ENCODE assay signal across 22 mouse cellular contexts in genomic region chr6:139596433-139596832, GRCm38 (mm10). TPM values are rescaled to one million over a fixed set of nuclear protein-coding genes. Genes with fewer than 3 reads are reported as not detected.
A peak's percentile ranks its signal among the peaks of the same experiment; 100 is the strongest.
DNase-seq lines count a peak whose midpoint lies in the region; ATAC-seq and TF ChIP-seq lines count a peak whose summit lies in the region.
"Had no signal": no experiment of that assay in that cellular context is flagged by ENCODE, and none has a peak within 500 bp of the region (broad histone marks: within the 10 kb centered on the region; RNA-seq: fewer than 3 reads in every experiment).

No protein-coding gene starts in this region.

- H3K27me3 ChIP-seq in midbrain, embryonic 16.5 days (ENCODE audit: control insufficient read depth, insufficient read depth, low read depth, low read length) = no peaks in the 10 kb centered on the region
- no peaks in the 10 kb centered on the region for H3K27me3 ChIP-seq in midbrain, embryonic 10.5 days (ENCODE audit: low read depth, poor library complexity, severe bottlenecking)
- H3K27me3 ChIP-seq: embryonic facial prominence, embryonic 12.5 days; limb, embryonic 15.5 days had no signal

- H3K4me2 ChIP-seq in midbrain, embryonic 16.5 days (ENCODE audit: low read length) = no peak overlapping the region
- H3K4me2 ChIP-seq: embryonic facial prominence, embryonic 12.5 days; hindbrain, embryonic 14.5 days; limb, embryonic 15.5 days had no signal

- H3K9ac ChIP-seq in midbrain, embryonic 16.5 days (ENCODE audit: low read depth, low read length) = no peak overlapping the region
- H3K9ac ChIP-seq: embryonic facial prominence, embryonic 12.5 days; hindbrain, embryonic 14.5 days; limb, embryonic 15.5 days had no signal

- peak; percentile 67 for TF ChIP-seq CTCF in layer of hippocampus, adult 2 months (conservative IDR thresholded peaks at IDR 0.05)

- H3K9me3 ChIP-seq in midbrain, embryonic 16.5 days (replicated peaks; ENCODE audit: control insufficient read depth, low read length, poor library complexity, severe bottlenecking) = no peaks in the 10 kb centered on the region
- H3K9me3 ChIP-seq in midbrain, embryonic 10.5 days (replicated peaks) = no peaks in the 10 kb centered on the region
- H3K9me3 ChIP-seq: embryonic facial prominence, embryonic 12.5 days; limb, embryonic 15.5 days had no signal

- no peaks in the 10 kb centered on the region for H3K4me1 ChIP-seq in midbrain, embryonic 16.5 days (ENCODE audit: control insufficient read depth, insufficient read depth, low read length)
- H3K4me1 ChIP-seq in midbrain, embryonic 10.5 days = peaks cover 13% of the 10 kb centered on the region
- H3K4me1 ChIP-seq: embryonic facial prominence, embryonic 12.5 days; limb, embryonic 15.5 days had no signal

- WGBS in midbrain, embryonic 16.5 days = 45% methylated on average over 2 of the region's 2 CpGs
- 48% methylated on average over 2 of the region's 2 CpGs for WGBS in midbrain, embryonic 10.5 days

- no peak overlapping the region for H3K4me3 ChIP-seq in layer of hippocampus, adult 2 months
- no peak overlapping the region for H3K4me3 ChIP-seq in midbrain, embryonic 16.5 days (ENCODE audit: low read depth, low read length)
- no peak overlapping the region for H3K4me3 ChIP-seq in midbrain, embryonic 10.5 days
- H3K4me3 ChIP-seq: embryonic facial prominence, embryonic 12.5 days; limb, embryonic 15.5 days had no signal

- H3K36me3 ChIP-seq in midbrain, embryonic 16.5 days (ENCODE audit: control insufficient read depth, insufficient read depth, low read length) = no peaks in the 10 kb centered on the region
- no peaks in the 10 kb centered on the region for H3K36me3 ChIP-seq in midbrain, embryonic 10.5 days
- H3K36me3 ChIP-seq: embryonic facial prominence, embryonic 12.5 days; limb, embryonic 15.5 days had no signal

- no peak overlapping the region for H3K27ac ChIP-seq in layer of hippocampus, adult 2 months
- no peak overlapping the region for H3K27ac ChIP-seq in midbrain, embryonic 16.5 days (ENCODE audit: low read length)
- H3K27ac ChIP-seq in midbrain, embryonic 10.5 days (replicated peaks) = no peak overlapping the region
- H3K27ac ChIP-seq: embryonic facial prominence, embryonic 12.5 days; hindbrain, embryonic 14.5 days; limb, embryonic 15.5 days had no signal

- DNase-seq in layer of hippocampus, adult 2 months (ENCODE audit: low spot score in 2 of 2) = no peak
- DNase-seq in layer of hippocampus, postnatal 36 days = no peak
- DNase-seq in midbrain, embryonic 10.5 days (ENCODE audit: low spot score) = no peak
- DNase-seq in MN1 (ENCODE audit: low spot score) = peak; percentile 67
- DNase-seq in ovary, postnatal 14 days (ENCODE audit: low spot score) = no peak
- DNase-seq in thymus, postnatal 36 days = no peak
- DNase-seq: adrenal gland, postnatal 25 days; cerebellum, adult 2 months; gastrocnemius, postnatal 25 days; kidney, adult 11 months; kidney, postnatal 25 days; layer of hippocampus, adult 9-11 months; lung, postnatal 14 days; right cerebral cortex, adult 18-20 months; thymus, adult 18-20 months had no signal

- peak; percentile 48; the same call in 1 of the 2 replicates for ATAC-seq in midbrain, embryonic 16.5 days
- ATAC-seq: CD4-positive, CD25-positive, alpha-beta regulatory T cell, adult 4 months had no signal

RNA-seq across cellular contexts. Expression of gene Pik3c2g, which starts 9.4 kb away (rescaled TPM):
- under 1 TPM in 1 of 2 experiments, not detected in 1; 0.33 TPM for total RNA-seq in layer of hippocampus, adult 2 months (2021)
- under 1 TPM; 0.10 to 0.18 TPM for total RNA-seq in layer of hippocampus, postnatal 36 days (2021)
- 0.25 and 0.46 TPM in 2 replicates for polyA plus RNA-seq in midbrain, embryonic 16.5 days (2015; fragmentation: Nextera tagmentation; extraction: Ambion mirVana)
- polyA plus RNA-seq in midbrain, embryonic 10.5 days (2016; fragmentation: Nextera tagmentation; extraction: Ambion mirVana) = 0.24 TPM in 1 of 2 replicates, not detected in the other
- total RNA-seq: gastrocnemius, postnatal 25 days; megakaryocyte-erythroid progenitor cell, adult 5-6 weeks; neutrophil, adult 5-6 weeks had no signal
- polyA plus RNA-seq: CD4-positive, CD25-positive, alpha-beta regulatory T cell, adult 4 months had no signal
